Comparison of ENCODE assay signal across 8 mouse cellular contexts in genomic region chr4:120666358-120667024, GRCm38 (mm10). TPM values are rescaled to one million over a fixed set of nuclear protein-coding genes. Genes with fewer than 3 reads are reported as not detected.
DNase-seq lines count a peak whose midpoint lies in the region; ATAC-seq lines count a peak whose summit lies in the region.

Cited4 (plus strand) TSS chr4:120666572.

- peak; percentile 91 for DNase-seq in WW6 (ENCODE audit: low read depth, low spot score)
- peak; percentile 57 to 67 for DNase-seq in cerebellum, postnatal 4 days (ENCODE audit: low spot score in 2 of 2)
- peak; percentile 82 to 87 for DNase-seq in frontal cortex, postnatal 36 days (ENCODE audit: low spot score in 2 of 2)
- peak; percentile 72 for DNase-seq in hindbrain, embryonic 14.5 days (ENCODE audit: low spot score)
- peak; percentile 45 to 64 for DNase-seq in layer of hippocampus, postnatal 25 days (ENCODE audit: extremely low spot score in 1 of 2, low spot score in 1 of 2)
- DNase-seq in lung, postnatal 14 days, result peak; percentile 90
- DNase-seq in retina, embryonic 14.5 days (ENCODE audit: low spot score), result peak; percentile 94
- peak; percentile 87 to 91 for DNase-seq in thymus, postnatal 36 days

- H3K9me3 ChIP-seq in hindbrain, embryonic 14.5 days (ENCODE audit: control insufficient read depth, low read length), result no peaks in the 10 kb centered on the region

- H3K4me1 ChIP-seq in hindbrain, embryonic 14.5 days (replicated peaks; ENCODE audit: control insufficient read depth, insufficient read depth, low read length), result peaks cover 10% of the 10 kb centered on the region

- peak within 1 kb of the TSS; percentile 58 for H3K9ac ChIP-seq in hindbrain, embryonic 14.5 days

- H3K27me3 ChIP-seq in hindbrain, embryonic 14.5 days (ENCODE audit: control insufficient read depth, insufficient read depth, low read length), result peaks cover 25% of the 10 kb centered on the region

- H3K27ac ChIP-seq in hindbrain, embryonic 14.5 days, result no peak within 1 kb of the TSS

- peak within 1 kb of the TSS; percentile 99 for H3K4me2 ChIP-seq in hindbrain, embryonic 14.5 days (replicated peaks)

- peak; percentile 88 for ATAC-seq in hindbrain, embryonic 14.5 days (ENCODE audit: low FRiP score)

- peak within 1 kb of the TSS; percentile 50 for H3K4me3 ChIP-seq in hindbrain, embryonic 14.5 days (replicated peaks; ENCODE audit: low read length)

- WGBS in hindbrain, embryonic 14.5 days, result under 1% methylated on average over 41 of the region's 50 CpGs

- H3K36me3 ChIP-seq in hindbrain, embryonic 14.5 days (replicated peaks; ENCODE audit: control insufficient read depth, insufficient read depth), result no peaks in the 10 kb centered on the region

RNA-seq across cellular contexts. Expression of gene Cited4, which starts in this region (rescaled TPM):
- 0.72 and 1.9 TPM in 2 replicates for polyA plus RNA-seq in hindbrain, embryonic 14.5 days (2014; fragmentation: Nextera tagmentation; extraction: Ambion mirVana)
- 1 to 10 TPM; 1.8 to 2.8 TPM for total RNA-seq in layer of hippocampus, postnatal 25 days (2021)
